Mouse (Mus musculus) thymus, adult 2 months (tissue): ENCODE data around the gene Chmp6.

Source experiments
- CTCF ChIP-seq: fragments of 200-500 bp; IDR thresholded peaks from 2 replicates; pipeline ENCODE4 v1.5.1; 2012; ENCODE audit warnings: mild to moderate bottlenecking, control low read depth, low read length, moderate library complexity, borderline replicate concordance; ENCODE audit not compliant: control insufficient read depth, poor library complexity, insufficient read depth; ENCODE audit errors: extremely low read depth
- POLR2A ChIP-seq: fragments of 200-500 bp; IDR thresholded peaks from 2 replicates; pipeline ENCODE4 v1.6.1; 2012; ENCODE audit warnings: mild to moderate bottlenecking, low read length, control low read depth, moderate library complexity; ENCODE audit not compliant: control insufficient read depth, poor library complexity, insufficient read depth; ENCODE audit errors: extremely low read depth

DNA sequence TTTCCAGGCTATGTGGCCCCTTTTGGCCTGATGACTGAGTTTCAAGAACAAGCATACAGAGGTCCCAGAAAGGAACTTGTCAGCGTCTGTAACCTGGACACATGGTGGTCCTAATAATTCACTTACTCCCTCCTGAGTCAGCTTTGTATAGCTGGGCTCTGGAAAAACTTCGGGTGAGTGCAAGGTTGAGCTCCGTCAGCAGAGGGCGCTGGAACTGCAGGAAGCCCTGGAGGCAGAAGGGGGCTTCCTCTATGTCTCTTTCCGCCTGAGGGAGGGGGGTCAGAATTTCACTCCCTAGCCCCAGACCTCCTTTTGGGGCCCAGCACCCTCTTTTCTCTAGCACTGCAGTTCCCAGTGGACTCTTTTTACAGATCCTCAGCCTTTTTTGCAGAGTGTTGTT, 3.8 kb upstream of the Chmp6 start:
- TF ChIP-seq CTCF (peak; percentile 87), POLR2A (no peak)
